22 mouse cellular contexts compared by ENCODE assay signal in the genomic region with DNA sequence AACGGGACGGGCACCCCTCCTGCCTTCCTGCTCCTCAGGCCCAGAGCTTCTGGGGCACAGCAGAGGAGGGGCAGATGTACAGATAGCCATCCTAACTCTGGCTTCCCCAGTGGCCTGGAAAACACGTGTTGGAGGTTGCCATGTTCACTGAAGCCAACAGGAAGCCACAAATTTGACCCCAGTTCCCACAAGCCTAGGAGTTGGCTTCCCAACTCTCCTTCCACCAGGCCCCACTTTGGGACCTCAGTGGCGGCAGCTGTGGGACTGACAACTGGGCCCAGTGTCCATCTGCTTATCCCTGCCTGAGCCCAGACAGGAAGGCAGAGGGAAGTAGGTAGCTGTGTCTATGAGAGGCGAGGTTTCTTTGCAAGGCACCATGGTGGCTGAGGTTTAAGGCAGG. TPM values are rescaled to one million over a fixed set of nuclear protein-coding genes. Genes with fewer than 3 reads are reported as not detected.
"Had no signal": no experiment of that assay in that cellular context is flagged by ENCODE, and none has a peak within 500 bp of the region (broad histone marks: within the 10 kb centered on the region; RNA-seq: fewer than 3 reads in every experiment).

No protein-coding gene starts in this region.

- DNase-seq: kidney, adult 2 months; kidney, postnatal 25 days; layer of hippocampus, postnatal 36 days; liver, embryonic 13.5 days; lung, adult 2 months; lung, postnatal 14 days; lung, postnatal 4 days; midbrain, embryonic 14.5 days; right cerebral cortex, adult 18-20 months; right cerebral cortex, postnatal 14 days; right cerebral cortex, postnatal 4 days; spleen, adult 18-20 months; thymus, postnatal 25 days had no signal

- H3K27me3 ChIP-seq: liver, embryonic 13.5 days; neural tube, embryonic 12.5 days; neural tube, embryonic 15.5 days; stomach, embryonic 15.5 days had no signal

- H3K36me3 ChIP-seq: neural tube, embryonic 12.5 days; neural tube, embryonic 15.5 days; stomach, embryonic 15.5 days had no signal

- H3K9me3 ChIP-seq: liver, embryonic 13.5 days; neural tube, embryonic 12.5 days; neural tube, embryonic 15.5 days; stomach, embryonic 15.5 days had no signal

- H3K27ac ChIP-seq: kidney, postnatal 0 days; left cerebral cortex, adult 2 months; liver, embryonic 13.5 days; neural tube, embryonic 12.5 days; neural tube, embryonic 15.5 days; stomach, embryonic 15.5 days had no signal

- H3K4me3 ChIP-seq: left cerebral cortex, adult 2 months; liver, embryonic 13.5 days; neural tube, embryonic 12.5 days; neural tube, embryonic 15.5 days; stomach, embryonic 15.5 days had no signal

- H3K4me2 ChIP-seq: liver, embryonic 13.5 days; midbrain, embryonic 11.5 days; neural tube, embryonic 12.5 days; neural tube, embryonic 15.5 days; stomach, embryonic 15.5 days had no signal

- H3K4me1 ChIP-seq: neural tube, embryonic 12.5 days; neural tube, embryonic 15.5 days; stomach, embryonic 15.5 days had no signal

RNA-seq across cellular contexts. Expression of gene Cutal, which starts 19.8 kb away (rescaled TPM):
- total RNA-seq: megakaryocyte-erythroid progenitor cell, adult 5-6 weeks; midbrain, postnatal 0 days had no signal
- polyA plus RNA-seq: limb, embryonic 11.5 days; neural tube, embryonic 12.5 days had no signal
